Mouse (Mus musculus) cerebellum, adult 2 months (tissue): ENCODE measurements around the gene Sdhaf2. TPM values are rescaled to one million over a fixed set of nuclear protein-coding genes. Genes with fewer than 3 reads are reported as not detected.

Experiments
- DNase-seq, 2 experiments: peaks; one replicate each; pipeline ENCODE4 v3.0.0; 2021
- H3K27ac ChIP-seq: fragments of 200-500 bp; 2 replicates; pipeline ENCODE4 v1.5.1; 2012; ENCODE audit warnings: low read length, control low read depth, inconsistent platforms; ENCODE audit not compliant: insufficient read depth
- H3K27me3 ChIP-seq: fragments of 200-500 bp; 2 replicates; pipeline ENCODE4 v1.6.1; 2012; ENCODE audit warnings: inconsistent platforms, mild to moderate bottlenecking, low read length, moderate library complexity; ENCODE audit not compliant: control insufficient read depth, insufficient read depth
- H3K4me1 ChIP-seq: fragments of 200-500 bp; 2 replicates; pipeline ENCODE4 v1.6.1; 2011; ENCODE audit warnings: low read length; ENCODE audit not compliant: control insufficient read depth, insufficient read depth
- H3K4me3 ChIP-seq: fragments of 200-500 bp; replicated peaks from 2 replicates; pipeline ENCODE3; 2011; ENCODE audit warnings: mild to moderate bottlenecking, low read depth, low read length, control low read depth; ENCODE audit not compliant: insufficient read depth
- CTCF ChIP-seq: fragments of 200-500 bp; IDR thresholded peaks from 2 replicates; pipeline ENCODE4 v1.5.1; 2011; ENCODE audit warnings: low read depth, mild to moderate bottlenecking, control low read depth, low read length, moderate library complexity, borderline replicate concordance; ENCODE audit not compliant: insufficient read depth
- POLR2A ChIP-seq: fragments of 200-500 bp; IDR thresholded peaks from 2 replicates; pipeline ENCODE4 v1.6.1; 2011; ENCODE audit warnings: low read length, control low read depth, borderline replicate concordance; ENCODE audit not compliant: insufficient read depth
- WGBS: fragments of 180-500 bp; shearing (Covaris S2); methylation state at CpG from one replicate; pipeline ENCODE4 v1.1.7; 2018; 5-methylcytosine and 5-hydroxymethylcytosine counted together
- polyA plus RNA-seq: library from polyadenylated mRNA; depleted of rRNA; stranded (reverse); fragments of >200 nt; gene quantifications from 2 replicates; pipeline ENCODE4 v1.2.3, GENCODE M21; 2012

Sdhaf2 gene
- polyA plus RNA-seq, 1 experiment = 61.5 TPM

DNA sequence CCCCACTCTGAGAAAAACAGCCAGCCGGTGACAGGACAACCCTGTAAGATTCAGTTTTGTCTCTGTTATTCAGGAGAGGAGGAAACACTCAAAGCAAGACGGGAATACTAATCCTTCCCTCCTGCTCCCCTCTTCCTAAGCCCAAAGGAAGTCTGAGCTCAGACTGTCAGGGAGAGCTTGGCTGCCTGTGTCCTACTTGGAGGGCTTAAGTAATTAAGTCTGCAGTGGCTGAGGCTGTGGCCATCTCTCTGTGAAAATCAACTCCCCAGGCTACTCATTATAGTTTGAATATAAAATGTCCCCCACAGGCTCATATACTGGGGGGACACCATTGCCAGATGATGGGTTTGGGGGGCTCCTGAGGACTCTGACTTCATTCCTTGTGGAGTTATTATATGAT lies 29.0 kb downstream of the Sdhaf2 start:
- WGBS = 63% methylated on average over 2 of the region's 2 CpGs
- no peak for DNase-seq
- TF ChIP-seq POLR2A = no peak
- no peak for TF ChIP-seq CTCF
- Histone ChIP-seq H3K4me1 (peaks cover 3% of the 10 kb centered on the region; the same call in 1 of the 2 replicates), H3K4me3 (no peak overlapping the region), H3K27me3 (no peaks in the 10 kb centered on the region), H3K27ac (no peak overlapping the region)

DNA sequence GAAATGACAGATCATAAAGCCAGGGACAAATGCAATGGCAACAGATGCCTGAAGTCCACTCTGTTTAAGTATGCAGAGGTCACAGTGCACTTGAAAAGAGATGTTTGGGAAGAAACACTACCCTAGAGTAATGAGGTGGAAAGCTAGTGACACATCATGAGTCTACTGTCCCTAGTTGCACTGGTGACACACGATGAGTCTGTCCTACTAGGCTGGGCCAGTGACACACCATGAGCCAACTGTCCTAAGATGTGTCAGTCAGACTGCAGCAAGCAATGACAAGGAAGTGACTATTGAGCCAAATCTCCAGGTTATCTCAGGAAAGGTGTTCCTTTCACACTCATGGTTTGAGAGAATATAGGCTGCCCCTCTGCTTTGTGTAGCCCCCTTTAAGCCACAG lies 30.3 kb downstream of the Sdhaf2 start:
- Histone ChIP-seq H3K4me3 (no peak overlapping the region), H3K27ac (no peak overlapping the region)
- WGBS = 87% methylated on average over 1 of the region's 1 CpGs

DNA sequence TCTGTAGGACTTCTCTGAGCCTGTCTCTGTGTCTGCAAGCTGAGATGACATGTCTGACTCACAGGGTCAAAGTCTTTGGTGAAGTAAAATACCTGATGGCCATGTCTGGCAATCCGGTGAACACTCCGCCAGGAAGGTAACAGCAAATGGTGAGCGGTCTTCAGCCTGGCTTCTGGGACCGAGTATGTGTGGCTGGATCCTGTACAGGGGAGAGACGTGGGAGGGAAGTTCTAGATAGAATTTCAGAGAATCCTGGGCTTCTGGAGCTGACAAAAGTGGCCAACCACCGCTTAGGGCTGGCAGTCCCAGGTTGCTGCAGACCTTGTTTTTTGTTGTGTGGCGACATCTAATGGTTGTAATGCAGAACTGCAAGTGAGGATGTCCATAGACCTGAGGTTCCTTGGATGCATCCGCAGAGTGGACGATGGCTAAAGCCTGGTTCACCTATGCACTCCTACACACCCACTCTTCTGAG lies 39.6 kb downstream of the Sdhaf2 start:
- WGBS = 24% methylated on average over 9 of the region's 9 CpGs
- TF ChIP-seq CTCF (peak; percentile 92), POLR2A (no peak)
- Histone ChIP-seq H3K27me3 (no peaks in the 10 kb centered on the region), H3K27ac (no peak overlapping the region), H3K4me1 (no peaks in the 10 kb centered on the region), H3K4me3 (no peak overlapping the region)
- DNase-seq = peak; percentile 60 to 67

More for the DNA sequence above, 30.3 kb downstream of the Sdhaf2 start:
- TF ChIP-seq POLR2A = no peak
- TF ChIP-seq CTCF = no peak
- Histone ChIP-seq H3K4me1 (peaks cover 2% of the 10 kb centered on the region; the same call in 1 of the 2 replicates), H3K27me3 (no peaks in the 10 kb centered on the region)
- DNase-seq = no peak

DNA sequence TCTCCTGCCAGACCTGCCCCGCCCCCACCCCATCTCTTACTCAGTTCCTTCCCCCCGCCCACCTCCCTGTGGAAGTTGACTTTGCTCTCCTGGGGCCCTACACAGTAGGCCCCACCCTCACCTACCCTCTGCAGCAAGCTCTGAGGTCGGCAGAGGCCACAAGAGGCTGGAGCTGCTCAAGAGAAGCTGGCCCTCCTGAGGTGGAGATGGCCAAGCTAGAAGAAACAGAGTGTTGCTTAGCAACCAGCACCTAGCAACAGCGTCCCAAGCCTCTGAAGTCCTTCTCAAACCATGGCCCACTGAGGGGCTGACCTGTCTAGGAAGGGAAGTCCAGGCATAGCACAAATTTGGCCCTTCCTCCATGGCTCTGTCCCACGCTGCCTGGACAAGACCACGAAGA lies 43.2 kb downstream of the Sdhaf2 start, which contains the start of gene Ppp1r32:
Gene Ppp1r32 (minus strand): TSS at position 226 of the 400 bp plus-strand sequence.
- TF ChIP-seq POLR2A = no peak
- TF ChIP-seq CTCF = no peak
- Histone ChIP-seq H3K4me1 (no peaks in the 10 kb centered on the region; the same call in 1 of the 2 replicates), H3K27ac (no peak within 1 kb of the TSS), H3K27me3 (no peaks in the 10 kb centered on the region), H3K4me3 (no peak within 1 kb of the TSS)
- 28% methylated on average over 6 of the region's 6 CpGs for WGBS
- DNase-seq = no peak

DNA sequence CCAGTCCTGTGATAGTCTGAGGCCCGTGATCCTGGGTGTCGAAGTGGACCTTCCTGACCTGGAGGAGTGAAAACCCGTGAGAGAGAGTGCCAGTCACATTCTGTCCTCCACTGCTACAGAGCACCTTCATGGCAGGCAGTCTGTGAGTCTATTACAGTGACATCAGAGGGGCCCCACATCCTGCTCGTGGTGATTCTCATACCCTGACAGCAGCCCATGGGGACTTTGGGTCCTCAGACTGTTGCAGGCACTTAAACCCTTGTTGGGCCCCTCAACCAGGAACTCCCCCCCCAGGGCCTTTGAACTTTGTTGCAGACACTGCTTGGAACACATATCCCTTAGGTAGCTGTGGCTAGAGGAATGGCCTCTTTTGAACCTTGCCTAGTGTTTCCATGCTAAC lies 46.4 kb downstream of the Sdhaf2 start:
- WGBS = 73% methylated on average over 4 of the region's 4 CpGs
- no peak overlapping the region for H3K4me3 ChIP-seq
- H3K27me3 ChIP-seq = no peaks in the 10 kb centered on the region
- no peaks in the 10 kb centered on the region; the same call in 1 of the 2 replicates for H3K4me1 ChIP-seq
- no peak overlapping the region for H3K27ac ChIP-seq
- DNase-seq = no peak
- no peak for TF ChIP-seq CTCF
- TF ChIP-seq POLR2A = no peak

DNA sequence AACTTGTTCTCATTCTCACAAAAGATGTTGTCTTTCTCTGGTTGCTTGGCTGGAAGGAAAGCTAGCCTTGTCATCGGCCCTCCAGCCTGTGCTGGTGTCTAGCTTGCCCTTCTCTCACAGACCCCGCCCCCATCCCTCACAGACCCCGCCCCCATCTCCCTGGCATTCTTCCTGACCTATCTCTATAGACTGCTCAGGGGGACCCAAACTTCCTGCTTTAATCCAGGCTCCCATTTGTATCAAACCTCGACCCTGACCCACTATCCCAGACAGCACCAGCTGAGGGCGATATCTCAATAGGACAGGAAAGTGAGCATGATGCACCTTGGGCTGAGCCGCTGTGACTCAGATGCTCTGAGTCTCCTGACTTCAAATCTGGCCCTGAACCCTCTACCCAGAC lies 52.2 kb downstream of the Sdhaf2 start:
- no peaks in the 10 kb centered on the region for H3K4me1 ChIP-seq
- TF ChIP-seq CTCF = no peak
- no peak for DNase-seq
- H3K27ac ChIP-seq = no peak overlapping the region
- H3K27me3 ChIP-seq = no peaks in the 10 kb centered on the region
- 23% methylated on average over 6 of the region's 6 CpGs for WGBS
- H3K4me3 ChIP-seq = no peak overlapping the region

DNA sequence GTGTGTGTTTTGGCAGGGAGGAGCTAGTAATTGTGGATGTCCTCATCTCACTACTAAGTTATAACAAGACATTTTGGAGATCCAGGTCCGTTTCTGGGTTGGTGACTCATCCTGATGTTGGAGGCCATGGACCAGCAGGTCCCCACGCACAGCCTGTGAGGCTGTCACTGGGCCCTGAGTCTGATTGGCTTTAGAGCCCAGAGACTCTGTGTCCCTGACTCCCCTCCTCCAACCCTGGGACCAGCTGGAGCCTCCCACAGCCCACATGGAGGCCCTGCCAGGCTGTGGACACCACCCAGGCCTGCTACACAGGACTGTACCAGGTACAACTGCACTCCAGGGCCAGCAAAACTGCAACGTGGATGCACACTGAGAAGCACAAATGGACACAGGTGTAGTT lies 53.0 kb downstream of the Sdhaf2 start:
- WGBS = 64% methylated on average over 3 of the region's 3 CpGs
- no peaks in the 10 kb centered on the region for H3K4me1 ChIP-seq
- no peak overlapping the region for H3K4me3 ChIP-seq
- H3K27ac ChIP-seq = no peak overlapping the region
- TF ChIP-seq CTCF = no peak
- no peak for TF ChIP-seq POLR2A
- no peaks in the 10 kb centered on the region for H3K27me3 ChIP-seq
- no peak for DNase-seq

DNA sequence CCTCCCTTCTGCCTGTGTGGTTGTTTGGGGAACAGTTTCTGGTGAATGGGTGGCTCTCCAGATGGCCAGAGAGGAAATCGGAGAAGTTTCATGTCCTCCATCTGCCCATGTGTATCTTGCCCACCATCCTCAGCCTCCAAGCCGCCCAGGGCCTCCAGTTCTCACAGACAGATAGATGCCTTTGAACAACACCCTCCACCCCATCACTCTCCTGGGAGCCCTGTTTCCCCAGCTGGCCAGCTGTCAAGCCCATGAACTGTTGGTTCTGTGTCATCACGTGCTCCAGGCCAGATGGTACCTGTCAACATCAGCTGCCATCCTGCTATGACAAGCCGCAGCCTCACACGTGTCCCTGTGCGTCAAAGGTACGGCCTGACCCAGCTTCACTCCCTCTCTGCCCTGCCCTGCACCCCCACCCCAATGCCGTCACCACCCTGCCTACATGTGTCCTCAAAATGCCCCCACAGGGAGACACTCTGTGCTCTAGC lies 56.7 kb downstream of the Sdhaf2 start:
- no peak overlapping the region for H3K27ac ChIP-seq
- no peaks in the 10 kb centered on the region for H3K27me3 ChIP-seq
- no peak overlapping the region for H3K4me3 ChIP-seq
- WGBS = 30% methylated on average over 8 of the region's 8 CpGs
- TF ChIP-seq POLR2A (no peak), CTCF (no peak)
- H3K4me1 ChIP-seq = no peaks in the 10 kb centered on the region
- no peak for DNase-seq

DNA sequence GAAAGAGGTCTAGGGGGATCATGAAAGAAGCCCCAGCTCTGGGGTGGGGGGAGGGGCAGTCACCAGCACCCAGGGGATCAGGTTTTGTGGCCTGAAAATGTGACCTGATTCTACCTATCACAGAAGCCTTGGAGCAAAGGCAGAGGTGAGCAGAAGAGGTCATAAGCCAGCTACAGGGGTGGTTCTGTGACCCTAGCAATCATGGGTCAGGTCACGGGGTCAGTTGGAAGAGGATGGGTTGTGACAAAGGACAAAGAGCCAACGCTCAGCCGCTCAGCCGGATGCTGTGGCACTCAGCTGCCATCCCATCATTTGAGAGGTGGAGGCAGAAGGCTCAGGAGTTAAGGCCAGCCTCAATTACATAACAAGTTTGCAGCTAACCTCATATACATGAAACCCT lies 61.5 kb downstream of the Sdhaf2 start:
- H3K27ac ChIP-seq = no peak overlapping the region
- no peak for DNase-seq
- H3K4me3 ChIP-seq = no peak overlapping the region
- WGBS = 35% methylated on average over 4 of the region's 4 CpGs
- no peak for TF ChIP-seq CTCF
- no peak for TF ChIP-seq POLR2A
- H3K4me1 ChIP-seq = no peaks in the 10 kb centered on the region
- no peaks in the 10 kb centered on the region for H3K27me3 ChIP-seq
